Mouse (Mus musculus): Measurements from ENCODE around the gene AI413582. TPM values are rescaled to one million over a fixed set of nuclear protein-coding genes. Genes with fewer than 3 reads are reported as not detected.
A peak's percentile ranks its signal among the peaks of the same experiment; 100 is the strongest.

AI413582 gene
- polyA plus RNA-seq, 1 experiment from 2014 or later, result 33.1 TPM

- peak overlapping the region; percentile 88 for H3K4me2 ChIP-seq
- H3K27me3 ChIP-seq (replicated peaks), result no peaks in the 10 kb centered on the region
- 58% methylated on average over 12 of the region's 12 CpGs for WGBS
- H3K4me3 ChIP-seq (replicated peaks), result 0 out of 2 replicates have a peak overlapping the region, but pooled peaks have one; percentile 74
- H3K9ac ChIP-seq, result no peak overlapping the region
- H3K9me3 ChIP-seq, result no peaks in the 10 kb centered on the region
- H3K27ac ChIP-seq, result no peak overlapping the region
- peaks cover 39% of the 10 kb centered on the region for H3K4me1 ChIP-seq
- H3K36me3 ChIP-seq, result no peaks in the 10 kb centered on the region
- no peak for ATAC-seq (ENCODE audit: insufficient read depth, low FRiP score, low read depth)
Measured at GRCm38 (mm10) chr17:27559596-27559995, 6.0 kb downstream of the AI413582 start.

DNA sequence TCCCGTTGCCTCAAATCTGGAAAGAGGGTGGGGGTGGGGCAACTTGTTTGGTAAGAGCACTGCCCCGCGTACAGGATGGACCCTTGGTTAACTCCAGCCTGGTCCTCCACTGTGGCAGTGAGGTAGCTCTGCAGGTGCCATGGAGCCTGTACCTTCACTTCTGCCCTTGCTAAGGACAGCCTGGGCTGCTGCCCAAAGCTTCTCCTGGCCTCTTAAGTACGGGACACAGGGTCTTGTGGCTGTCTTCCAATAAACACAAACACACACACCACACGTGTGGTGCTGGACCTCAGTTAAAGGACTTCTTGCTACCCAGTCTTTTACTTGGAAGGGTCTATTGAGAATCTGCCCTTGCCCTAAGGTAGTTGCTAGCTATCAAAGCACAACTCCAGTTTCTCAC, 6.7 kb downstream of the AI413582 start:
- Histone ChIP-seq H3K9me3 (no peaks in the 10 kb centered on the region), H3K9ac (no peak overlapping the region), H3K27me3 (replicated peaks) (no peaks in the 10 kb centered on the region), H3K27ac (no peak overlapping the region), H3K4me3 (replicated peaks) (peak overlapping the region; percentile 74; the same call in 1 of the 2 replicates), H3K4me2 (peak overlapping the region; percentile 88), H3K36me3 (no peaks in the 10 kb centered on the region), H3K4me1 (peaks cover 38% of the 10 kb centered on the region)
- 20% methylated on average over 5 of the region's 5 CpGs for WGBS
- no peak for ATAC-seq (ENCODE audit: insufficient read depth, low FRiP score, low read depth)

DNA sequence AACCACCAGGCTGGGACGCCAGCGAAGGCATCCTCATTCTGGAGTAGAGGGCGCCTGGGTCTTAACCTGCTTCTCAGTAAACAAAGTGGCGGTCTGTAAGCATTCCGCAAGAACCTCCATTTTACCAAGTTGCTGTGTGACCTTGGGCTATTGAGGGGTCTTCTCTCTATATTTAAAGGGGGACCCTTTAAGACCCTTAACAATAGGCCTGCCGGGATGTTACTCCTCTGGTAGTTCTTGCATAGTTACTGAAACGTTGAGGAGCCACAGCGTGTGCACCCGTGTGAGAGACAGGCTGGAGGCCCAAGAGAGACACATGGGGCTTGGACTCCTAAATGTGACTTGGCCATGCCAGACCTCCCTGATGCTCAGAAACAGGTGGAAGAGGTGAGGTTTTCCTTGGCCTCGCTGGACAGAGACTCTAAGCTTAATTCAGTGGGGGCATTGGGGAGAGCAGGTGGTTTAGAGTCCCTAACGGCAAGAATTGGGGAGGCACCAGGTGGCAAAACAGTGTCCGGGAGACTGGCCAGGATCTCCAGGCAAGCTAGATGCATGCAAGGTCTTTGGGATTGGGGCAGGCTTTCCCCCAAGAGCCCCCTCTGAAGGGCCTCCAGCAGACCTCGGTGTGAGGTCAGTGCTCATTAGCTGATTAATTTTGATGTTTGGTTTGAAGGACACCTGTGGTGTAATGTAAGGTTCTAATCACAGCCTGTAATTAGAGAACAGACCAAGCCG, 7.5 kb downstream of the AI413582 start:
- ATAC-seq (ENCODE audit: insufficient read depth, low FRiP score, low read depth), result no peak
- peak overlapping the region; percentile 93 for H3K27ac ChIP-seq
- H3K4me1 ChIP-seq, result peaks cover 38% of the 10 kb centered on the region
- H3K4me3 ChIP-seq (replicated peaks), result peak overlapping the region; percentile 74
- H3K36me3 ChIP-seq, result no peaks in the 10 kb centered on the region
- no peaks in the 10 kb centered on the region for H3K9me3 ChIP-seq
- 9% methylated on average over 14 of the region's 14 CpGs for whole genome bisulfite sequencing
- H3K27me3 ChIP-seq (replicated peaks), result no peaks in the 10 kb centered on the region
- peak overlapping the region; percentile 88 for H3K4me2 ChIP-seq
- 0 out of 2 replicates have a peak overlapping the region, but pooled peaks have one; percentile 62 for H3K9ac ChIP-seq

- under 1% methylated on average over 64 of the region's 75 CpGs for WGBS
- peaks cover 38% of the 10 kb centered on the region for H3K4me1 ChIP-seq
Measured at GRCm38 (mm10) chr17:27557181-27557926, 8.2 kb downstream of the AI413582 start.

DNA sequence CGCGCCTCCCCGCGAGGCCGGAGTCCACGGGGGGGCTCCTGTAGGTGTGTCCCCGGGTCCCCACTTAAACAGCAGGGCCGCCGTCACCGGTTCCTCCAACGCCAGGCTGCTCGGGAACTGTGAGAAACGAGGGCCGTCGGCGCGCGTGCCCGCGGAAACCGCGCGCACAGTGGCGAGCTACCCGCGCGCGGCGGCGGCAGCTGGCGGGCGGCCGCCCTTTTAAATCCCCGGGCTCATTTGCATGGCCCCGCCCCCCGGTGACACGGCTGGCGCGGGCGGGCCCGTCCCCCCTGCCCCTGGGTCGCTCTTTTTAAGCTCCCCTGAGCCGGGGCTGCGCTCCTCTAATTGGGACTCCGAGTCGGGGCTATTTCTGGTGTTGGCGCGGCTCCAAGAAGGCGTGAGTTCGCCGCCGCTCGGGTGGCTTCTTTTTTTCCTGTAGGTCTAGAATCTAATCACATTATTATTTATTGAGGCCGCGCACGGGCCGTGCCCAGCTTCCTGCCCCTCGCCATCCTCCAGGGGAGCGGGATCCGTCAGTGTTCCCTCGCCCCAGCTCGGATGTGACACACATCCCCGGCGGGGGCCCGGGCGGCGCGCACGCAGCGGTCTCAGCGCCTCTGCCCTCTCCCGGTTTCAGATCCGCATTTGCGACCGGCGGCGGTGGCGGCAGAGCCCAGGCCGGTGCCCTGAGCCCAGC, 9.1 kb downstream of the AI413582 start, which contains the start of gene Hmga1:
Gene Hmga1 (plus strand): TSS at position 183 of the 697 bp plus-strand sequence.
- WGBS, result under 1% methylated on average over 78 of the region's 79 CpGs

More at GRCm38 (mm10) chr17:27557181-27557926, 8.2 kb downstream of the AI413582 start:
- no peaks in the 10 kb centered on the region for H3K36me3 ChIP-seq
- H3K9me3 ChIP-seq, result no peaks in the 10 kb centered on the region
- no peaks in the 10 kb centered on the region for H3K27me3 ChIP-seq (replicated peaks)
- H3K4me3 ChIP-seq (replicated peaks), result peak overlapping the region; percentile 74
- H3K9ac ChIP-seq, result peak overlapping the region; percentile 62
- H3K27ac ChIP-seq, result peak overlapping the region; percentile 93
- ATAC-seq (ENCODE audit: insufficient read depth, low FRiP score, low read depth), result no peak
- peak overlapping the region; percentile 88 for H3K4me2 ChIP-seq

GRCm38 (mm10) chr17:27555512-27556172, 9.9 kb downstream of the AI413582 start:
- no peaks in the 10 kb centered on the region for H3K27me3 ChIP-seq (replicated peaks)
- H3K4me1 ChIP-seq, result peaks cover 33% of the 10 kb centered on the region
- ATAC-seq (ENCODE audit: insufficient read depth, low FRiP score, low read depth), result peak; percentile 49
- no peaks in the 10 kb centered on the region for H3K36me3 ChIP-seq
- peak overlapping the region; percentile 93 for H3K27ac ChIP-seq
- H3K4me2 ChIP-seq, result peak overlapping the region; percentile 88
- H3K9me3 ChIP-seq, result no peaks in the 10 kb centered on the region
- peak overlapping the region; percentile 33 for H3K9ac ChIP-seq
- WGBS, result under 1% methylated on average over 54 of the region's 55 CpGs
- peak overlapping the region; percentile 74 for H3K4me3 ChIP-seq (replicated peaks)

More for the DNA sequence above, 9.1 kb downstream of the AI413582 start, which contains the start of gene Hmga1:
- H3K4me3 ChIP-seq (replicated peaks), result peak within 1 kb of the TSS; percentile 74
- H3K9ac ChIP-seq, result peak within 1 kb of the TSS; percentile 62
- H3K4me2 ChIP-seq, result peak within 1 kb of the TSS; percentile 88
- no peaks in the 10 kb centered on the region for H3K36me3 ChIP-seq
- no peaks in the 10 kb centered on the region for H3K27me3 ChIP-seq (replicated peaks)
- no peaks in the 10 kb centered on the region for H3K9me3 ChIP-seq
- H3K27ac ChIP-seq, result peak within 1 kb of the TSS; percentile 93
- ATAC-seq (ENCODE audit: insufficient read depth, low FRiP score, low read depth), result peak; percentile 61
- H3K4me1 ChIP-seq, result peaks cover 33% of the 10 kb centered on the region

GRCm38 (mm10) chr17:27555075-27555511, 10.5 kb downstream of the AI413582 start:
- Histone ChIP-seq H3K27ac (peak overlapping the region; percentile 93), H3K9me3 (no peaks in the 10 kb centered on the region), H3K9ac (peak overlapping the region; percentile 25), H3K27me3 (replicated peaks) (no peaks in the 10 kb centered on the region), H3K4me1 (peaks cover 33% of the 10 kb centered on the region), H3K4me3 (replicated peaks) (peak overlapping the region; percentile 74), H3K36me3 (no peaks in the 10 kb centered on the region), H3K4me2 (peak overlapping the region; percentile 88)
- ATAC-seq (ENCODE audit: insufficient read depth, low FRiP score, low read depth), result peak; percentile 63
- 3% methylated on average over 36 of the region's 39 CpGs for WGBS

DNA sequence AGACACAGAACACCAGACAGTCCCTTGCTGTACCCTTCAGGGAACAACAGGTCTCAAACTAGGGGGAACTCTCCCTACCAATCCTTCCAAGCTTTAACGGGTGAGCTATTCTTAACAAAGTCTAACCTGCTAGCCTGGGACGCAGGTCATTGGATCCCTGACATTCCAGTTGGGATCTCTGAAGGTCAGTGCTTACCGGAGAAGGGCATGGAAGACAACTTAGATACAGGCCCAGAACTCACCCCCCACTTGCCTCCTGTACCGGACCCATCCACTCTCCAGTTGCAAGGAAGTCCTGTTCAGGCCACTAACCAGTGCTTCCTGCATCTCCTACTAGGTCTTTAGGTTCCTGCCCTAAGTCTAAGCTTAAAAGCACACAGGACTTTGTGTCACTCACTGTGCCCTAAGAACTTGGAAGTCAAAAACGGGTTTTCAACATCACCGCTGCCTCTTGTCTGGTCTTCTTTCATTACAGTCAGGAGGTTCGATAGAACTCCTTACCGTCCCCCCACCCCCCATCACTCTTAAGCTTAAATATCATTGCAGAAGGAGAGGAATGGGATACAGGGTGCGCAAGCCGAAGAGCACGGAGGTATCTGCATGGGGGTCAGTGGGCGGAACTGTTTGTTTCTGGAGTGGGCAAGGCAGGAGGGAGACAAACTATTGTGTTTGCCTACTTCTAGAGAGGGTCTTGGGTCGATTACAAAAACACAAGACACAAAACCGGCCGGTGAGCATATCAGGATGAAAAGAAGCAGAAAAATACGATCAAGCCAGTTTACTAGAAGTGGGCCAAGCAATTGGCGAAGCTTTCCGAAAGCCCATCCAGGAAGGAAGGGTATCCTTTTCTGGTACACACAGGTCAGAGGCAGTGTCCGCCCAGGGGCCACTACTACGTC, 11.2 kb downstream of the AI413582 start:
- H3K4me2 ChIP-seq, result peak overlapping the region; percentile 88
- WGBS, result 44% methylated on average over 20 of the region's 20 CpGs
- peak overlapping the region; percentile 93 for H3K27ac ChIP-seq
- peaks cover 33% of the 10 kb centered on the region for H3K4me1 ChIP-seq
- ATAC-seq (ENCODE audit: insufficient read depth, low FRiP score, low read depth), result no peak
- H3K9ac ChIP-seq, result no peak overlapping the region
- H3K27me3 ChIP-seq (replicated peaks), result no peaks in the 10 kb centered on the region
- no peaks in the 10 kb centered on the region for H3K36me3 ChIP-seq
- H3K9me3 ChIP-seq, result no peaks in the 10 kb centered on the region
- H3K4me3 ChIP-seq (replicated peaks), result peak overlapping the region; percentile 74

DNA sequence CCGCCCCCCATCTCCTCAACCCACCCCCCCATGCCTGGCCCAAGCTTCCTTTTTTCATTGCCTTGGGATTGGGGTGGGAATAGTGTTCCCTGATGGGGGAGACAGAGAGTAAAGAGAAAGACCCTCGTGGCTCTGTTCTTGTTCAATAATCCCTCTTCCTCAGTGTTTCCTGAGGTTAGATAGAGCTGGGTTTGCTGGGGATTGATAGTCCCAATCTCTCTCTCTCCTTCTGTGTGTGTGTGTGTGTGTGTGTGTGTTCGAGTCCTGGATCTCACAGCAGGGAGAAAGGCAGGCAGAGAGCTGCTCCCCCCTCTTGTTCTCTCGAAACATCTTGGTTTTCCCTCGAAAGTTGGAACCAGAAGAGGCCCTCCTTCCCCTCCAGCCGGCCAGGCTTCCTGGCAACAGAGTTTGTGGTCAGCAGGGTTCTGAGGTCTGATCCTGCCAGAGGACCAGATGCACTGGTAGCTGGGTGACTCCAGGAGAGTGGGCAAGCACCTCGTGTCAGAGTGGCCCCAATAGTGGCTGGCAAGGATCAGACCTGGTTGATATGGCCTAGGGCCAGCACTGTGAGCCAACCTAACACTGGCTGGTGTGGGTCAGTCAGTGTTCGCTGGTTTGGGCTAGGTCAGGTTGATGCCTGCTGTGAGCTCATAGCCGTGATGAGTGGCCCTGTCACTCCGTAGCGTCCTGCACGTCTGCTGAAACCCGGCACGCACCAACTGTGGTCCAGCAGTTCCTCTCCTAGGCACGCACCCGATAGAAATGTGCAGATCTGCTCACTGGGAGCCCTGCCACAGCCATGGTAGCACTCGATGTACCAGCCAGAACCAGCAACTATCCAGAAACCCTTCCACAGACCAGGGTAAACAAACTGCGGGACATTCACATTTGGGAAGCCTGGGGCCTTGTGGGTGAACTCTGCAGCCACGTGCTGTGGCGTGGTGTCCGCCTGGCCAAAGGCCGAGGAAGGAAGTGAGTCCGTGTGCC, 13.0 kb downstream of the AI413582 start:
- no peak for ATAC-seq (ENCODE audit: insufficient read depth, low FRiP score, low read depth)
- no peaks in the 10 kb centered on the region for H3K36me3 ChIP-seq
- 71% methylated on average over 23 of the region's 23 CpGs for WGBS

More for the DNA sequence above, 13.0 kb downstream of the AI413582 start:
- H3K4me1 ChIP-seq, result peaks cover 20% of the 10 kb centered on the region
- H3K27me3 ChIP-seq (replicated peaks), result no peaks in the 10 kb centered on the region
- H3K9ac ChIP-seq, result no peak overlapping the region
- no peak overlapping the region for H3K27ac ChIP-seq
- no peak overlapping the region for H3K4me3 ChIP-seq (replicated peaks)
- H3K4me2 ChIP-seq, result no peak overlapping the region
- no peaks in the 10 kb centered on the region for H3K9me3 ChIP-seq
